Mouse (Mus musculus): ENCODE data around the gene Gm21981. TPM values are rescaled to one million over a fixed set of nuclear protein-coding genes. Genes with fewer than 3 reads are reported as not detected.
"Not testable (repeated sequence)": the region's sequence is repeated elsewhere in the genome, so short reads cannot be mapped to it uniquely, and the experiment has no call there.

The Gm21981 gene
- polyA plus RNA-seq, 1 experiment: 0.20 TPM

GRCm38 (mm10) chr17:47669166-47669565 is 25.1 kb downstream of the Gm21981 start:
- Histone ChIP-seq H3K36me3 (ENCODE audit: control insufficient read depth, insufficient read depth, low read length) (no peaks in the 10 kb centered on the region), H3K4me1 (ENCODE audit: control insufficient read depth, insufficient read depth, insufficient read length, low read length) (no peaks in the 10 kb centered on the region), H3K4me3 (ENCODE audit: low read depth, low read length) (no peak overlapping the region), H3K27me3 (ENCODE audit: control insufficient read depth, insufficient read depth, low read length) (no peaks in the 10 kb centered on the region), H3K27ac (ENCODE audit: insufficient read depth, low read depth, low read length) (no peak overlapping the region)
- 73% methylated on average over 4 of the region's 4 CpGs for WGBS
- TF ChIP-seq POLR2A (IDR thresholded peaks at IDR 0.05; ENCODE audit: low read depth, low read length) (no peak), CTCF (IDR thresholded peaks at IDR 0.05; ENCODE audit: extremely low read depth, insufficient read length, insufficient replicate concordance, low read depth, low read length) (no peak)

- WGBS: 60% methylated on average over 7 of the region's 7 CpGs
- Histone ChIP-seq H3K27me3 (ENCODE audit: control insufficient read depth, insufficient read depth, low read length) (no peaks in the 10 kb centered on the region), H3K4me1 (ENCODE audit: control insufficient read depth, insufficient read depth, insufficient read length, low read length) (no peaks in the 10 kb centered on the region), H3K4me3 (ENCODE audit: low read depth, low read length) (no peak overlapping the region), H3K27ac (ENCODE audit: insufficient read depth, low read depth, low read length) (no peak overlapping the region), H3K36me3 (ENCODE audit: control insufficient read depth, insufficient read depth, low read length) (0 out of 2 replicates have a peak, but pooled peaks cover 1% of the 10 kb centered on the region)
- TF ChIP-seq CTCF (IDR thresholded peaks at IDR 0.05; ENCODE audit: extremely low read depth, insufficient read length, insufficient replicate concordance, low read depth, low read length) (no peak), POLR2A (IDR thresholded peaks at IDR 0.05; ENCODE audit: low read depth, low read length) (no peak)
Observed at GRCm38 (mm10) chr17:47664474-47664873, 29.8 kb downstream of the Gm21981 start.

- H3K27me3 ChIP-seq (ENCODE audit: control insufficient read depth, insufficient read depth, low read length): no peaks in the 10 kb centered on the region
- no peaks in the 10 kb centered on the region for H3K4me1 ChIP-seq (ENCODE audit: control insufficient read depth, insufficient read depth, insufficient read length, low read length)
- WGBS: 79% methylated on average over 9 of the region's 9 CpGs
- H3K27ac ChIP-seq (ENCODE audit: insufficient read depth, low read depth, low read length): no peak overlapping the region
- H3K4me3 ChIP-seq (ENCODE audit: low read depth, low read length): no peak overlapping the region
- TF ChIP-seq CTCF (IDR thresholded peaks at IDR 0.05; ENCODE audit: extremely low read depth, insufficient read length, insufficient replicate concordance, low read depth, low read length) (no peak), POLR2A (IDR thresholded peaks at IDR 0.05; ENCODE audit: low read depth, low read length) (no peak)
- 0 out of 2 replicates have a peak, but pooled peaks cover 1% of the 10 kb centered on the region for H3K36me3 ChIP-seq (ENCODE audit: control insufficient read depth, insufficient read depth, low read length)
Observed at GRCm38 (mm10) chr17:47663009-47663713, 31.1 kb downstream of the Gm21981 start.

- no peaks in the 10 kb centered on the region for H3K27me3 ChIP-seq (ENCODE audit: control insufficient read depth, insufficient read depth, low read length)
- TF ChIP-seq CTCF (IDR thresholded peaks at IDR 0.05; ENCODE audit: extremely low read depth, insufficient read length, insufficient replicate concordance, low read depth, low read length): no peak
- TF ChIP-seq POLR2A (IDR thresholded peaks at IDR 0.05; ENCODE audit: low read depth, low read length): no peak
- no peaks in the 10 kb centered on the region for H3K4me1 ChIP-seq (ENCODE audit: control insufficient read depth, insufficient read depth, insufficient read length, low read length)
- H3K4me3 ChIP-seq (ENCODE audit: low read depth, low read length): no peak overlapping the region
- 0 out of 2 replicates have a peak, but pooled peaks cover 1% of the 10 kb centered on the region for H3K36me3 ChIP-seq (ENCODE audit: control insufficient read depth, insufficient read depth, low read length)
- 39% methylated on average over 3 of the region's 3 CpGs for WGBS
- no peak overlapping the region for H3K27ac ChIP-seq (ENCODE audit: insufficient read depth, low read depth, low read length)
Observed at GRCm38 (mm10) chr17:47658741-47659243, 35.5 kb downstream of the Gm21981 start.

GRCm38 (mm10) chr17:47657901-47658300 is 36.4 kb downstream of the Gm21981 start:
- 0 out of 2 replicates have a peak, but pooled peaks cover 1% of the 10 kb centered on the region for H3K36me3 ChIP-seq (ENCODE audit: control insufficient read depth, insufficient read depth, low read length)
- no peaks in the 10 kb centered on the region for H3K27me3 ChIP-seq (ENCODE audit: control insufficient read depth, insufficient read depth, low read length)
- no peak overlapping the region for H3K4me3 ChIP-seq (ENCODE audit: low read depth, low read length)
- TF ChIP-seq CTCF (IDR thresholded peaks at IDR 0.05; ENCODE audit: extremely low read depth, insufficient read length, insufficient replicate concordance, low read depth, low read length): no peak
- no peak for TF ChIP-seq POLR2A (IDR thresholded peaks at IDR 0.05; ENCODE audit: low read depth, low read length)
- no peaks in the 10 kb centered on the region for H3K4me1 ChIP-seq (ENCODE audit: control insufficient read depth, insufficient read depth, insufficient read length, low read length)
- 78% methylated on average over 4 of the region's 4 CpGs for WGBS
- H3K27ac ChIP-seq (ENCODE audit: insufficient read depth, low read depth, low read length): no peak overlapping the region

GRCm38 (mm10) chr17:47655697-47656096 is 38.6 kb downstream of the Gm21981 start:
- H3K4me3 ChIP-seq (ENCODE audit: low read depth, low read length): no peak overlapping the region
- TF ChIP-seq POLR2A (IDR thresholded peaks at IDR 0.05; ENCODE audit: low read depth, low read length): no peak
- no peak for TF ChIP-seq CTCF (IDR thresholded peaks at IDR 0.05; ENCODE audit: extremely low read depth, insufficient read length, insufficient replicate concordance, low read depth, low read length)
- no peak overlapping the region for H3K27ac ChIP-seq (ENCODE audit: insufficient read depth, low read depth, low read length)
- WGBS: 47% methylated on average over 5 of the region's 5 CpGs
- H3K4me1 ChIP-seq (ENCODE audit: control insufficient read depth, insufficient read depth, insufficient read length, low read length): no peaks in the 10 kb centered on the region
- no peaks in the 10 kb centered on the region for H3K27me3 ChIP-seq (ENCODE audit: control insufficient read depth, insufficient read depth, low read length)
- H3K36me3 ChIP-seq (ENCODE audit: control insufficient read depth, insufficient read depth, low read length): 0 out of 2 replicates have a peak, but pooled peaks cover 1% of the 10 kb centered on the region

GRCm38 (mm10) chr17:47654346-47654745 is 39.9 kb downstream of the Gm21981 start:
- H3K36me3 ChIP-seq (ENCODE audit: control insufficient read depth, insufficient read depth, low read length); H3K27ac ChIP-seq (ENCODE audit: insufficient read depth, low read depth, low read length); H3K27me3 ChIP-seq (ENCODE audit: control insufficient read depth, insufficient read depth, low read length); H3K4me3 ChIP-seq (ENCODE audit: low read depth, low read length); H3K4me1 ChIP-seq (ENCODE audit: control insufficient read depth, insufficient read depth, insufficient read length, low read length): not testable (repeated sequence)
- 92% methylated on average over 8 of the region's 8 CpGs for WGBS

All from small intestine, adult 2 months (tissue).